Mouse (Mus musculus): ENCODE data around the gene 4930572O03Rik. TPM values are rescaled to one million over a fixed set of nuclear protein-coding genes. Genes with fewer than 3 reads are reported as not detected.
"Not testable (repeated sequence)": the region's sequence is repeated elsewhere in the genome, so short reads cannot be mapped to it uniquely, and the experiment has no call there.

Gene 4930572O03Rik
- polyA plus RNA-seq, 1 experiment, result not detected

- not testable (repeated sequence) for H3K36me3 ChIP-seq (ENCODE audit: control insufficient read depth, insufficient read depth, low read length); DNase-seq (ENCODE audit: low read depth in 1 of 2, low spot score in 2 of 2); H3K4me3 ChIP-seq (ENCODE audit: extremely low read depth, insufficient read depth, insufficient read length); H3K27ac ChIP-seq (ENCODE audit: insufficient read depth, low read length); H3K27me3 ChIP-seq (ENCODE audit: control insufficient read depth, insufficient read depth, low read length); H3K4me1 ChIP-seq (ENCODE audit: control insufficient read depth, insufficient read depth, insufficient read length)
- 83% methylated on average over 4 of the region's 4 CpGs for WGBS
Measured at GRCm38 (mm10) chr5:15677750-15678149, 20.9 kb upstream of the 4930572O03Rik start.

GRCm38 (mm10) chr5:15674429-15675244, 17.8 kb upstream of the 4930572O03Rik start:
- 91% methylated on average over 5 of the region's 8 CpGs for WGBS
- not testable (repeated sequence) for H3K4me3 ChIP-seq (ENCODE audit: extremely low read depth, insufficient read depth, insufficient read length)

DNA sequence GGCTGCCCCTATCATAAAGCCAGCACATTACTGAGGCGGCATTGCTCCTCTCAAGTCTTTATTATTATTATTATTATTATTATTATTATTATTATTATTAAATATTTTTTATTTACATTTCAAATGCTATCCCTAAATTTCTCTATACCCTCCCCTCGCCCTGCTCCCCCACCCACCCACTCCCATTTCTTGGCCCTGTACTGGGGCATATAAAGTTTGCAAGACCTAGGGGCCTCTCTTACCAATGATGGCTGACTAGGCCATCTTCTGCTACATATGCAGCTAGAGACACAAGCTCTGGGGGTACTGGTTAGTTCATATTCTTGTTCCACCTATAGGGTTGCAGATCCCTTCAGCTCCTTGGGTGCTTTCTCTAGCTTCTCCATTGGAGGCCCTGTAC, 17.1 kb upstream of the 4930572O03Rik start:
- not testable (repeated sequence) for H3K27me3 ChIP-seq (ENCODE audit: control insufficient read depth, insufficient read depth, low read length); H3K36me3 ChIP-seq (ENCODE audit: control insufficient read depth, insufficient read depth, low read length); DNase-seq (ENCODE audit: low read depth in 1 of 2, low spot score in 2 of 2); H3K27ac ChIP-seq (ENCODE audit: insufficient read depth, low read length); H3K4me1 ChIP-seq (ENCODE audit: control insufficient read depth, insufficient read depth, insufficient read length); H3K4me3 ChIP-seq (ENCODE audit: extremely low read depth, insufficient read depth, insufficient read length)
- WGBS, result 81% methylated on average over 2 of the region's 2 CpGs

More at GRCm38 (mm10) chr5:15674429-15675244, 17.8 kb upstream of the 4930572O03Rik start:
- H3K27ac ChIP-seq (ENCODE audit: insufficient read depth, low read length); H3K27me3 ChIP-seq (ENCODE audit: control insufficient read depth, insufficient read depth, low read length); H3K36me3 ChIP-seq (ENCODE audit: control insufficient read depth, insufficient read depth, low read length); H3K4me1 ChIP-seq (ENCODE audit: control insufficient read depth, insufficient read depth, insufficient read length); DNase-seq (ENCODE audit: low read depth in 1 of 2, low spot score in 2 of 2): not testable (repeated sequence)

DNA sequence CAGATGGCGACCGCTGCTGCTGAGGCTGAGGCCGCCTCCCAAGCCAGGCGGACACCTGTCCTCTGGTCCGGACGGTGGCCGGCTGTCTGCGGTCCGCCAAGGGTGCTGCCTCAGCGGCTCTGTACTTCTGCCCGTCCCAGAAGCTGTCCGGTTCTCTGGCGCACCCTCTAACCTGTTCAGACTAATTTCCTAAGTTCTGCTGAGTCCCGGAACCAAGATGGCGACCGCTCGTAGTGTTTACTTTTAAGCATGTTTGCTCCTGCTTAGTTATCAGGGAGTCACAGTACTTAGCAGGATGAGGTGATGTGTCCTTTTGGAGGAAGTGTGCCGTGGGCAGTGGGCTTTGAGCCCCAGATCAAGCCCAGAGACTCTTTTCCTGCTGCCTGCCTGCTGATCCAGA, 13.9 kb upstream of the 4930572O03Rik start:
- 86% methylated on average over 15 of the region's 18 CpGs for WGBS
- not testable (repeated sequence) for H3K36me3 ChIP-seq (ENCODE audit: control insufficient read depth, insufficient read depth, low read length); DNase-seq (ENCODE audit: low read depth in 1 of 2, low spot score in 2 of 2); H3K4me3 ChIP-seq (ENCODE audit: extremely low read depth, insufficient read depth, insufficient read length); H3K27me3 ChIP-seq (ENCODE audit: control insufficient read depth, insufficient read depth, low read length); H3K27ac ChIP-seq (ENCODE audit: insufficient read depth, low read length); H3K4me1 ChIP-seq (ENCODE audit: control insufficient read depth, insufficient read depth, insufficient read length)

GRCm38 (mm10) chr5:15663847-15664246, 7.0 kb upstream of the 4930572O03Rik start:
- not testable (repeated sequence) for H3K27ac ChIP-seq (ENCODE audit: insufficient read depth, low read length); H3K4me1 ChIP-seq (ENCODE audit: control insufficient read depth, insufficient read depth, insufficient read length); H3K4me3 ChIP-seq (ENCODE audit: extremely low read depth, insufficient read depth, insufficient read length); H3K36me3 ChIP-seq (ENCODE audit: control insufficient read depth, insufficient read depth, low read length); DNase-seq (ENCODE audit: low read depth in 1 of 2, low spot score in 2 of 2); H3K27me3 ChIP-seq (ENCODE audit: control insufficient read depth, insufficient read depth, low read length)
- WGBS, result 70% methylated on average over 7 of the region's 7 CpGs

GRCm38 (mm10) chr5:15652334-15652733, 4.5 kb downstream of the 4930572O03Rik start:
- not testable (repeated sequence) for H3K4me1 ChIP-seq (ENCODE audit: control insufficient read depth, insufficient read depth, insufficient read length); H3K27ac ChIP-seq (ENCODE audit: insufficient read depth, low read length); H3K27me3 ChIP-seq (ENCODE audit: control insufficient read depth, insufficient read depth, low read length); DNase-seq (ENCODE audit: low read depth in 1 of 2, low spot score in 2 of 2); H3K36me3 ChIP-seq (ENCODE audit: control insufficient read depth, insufficient read depth, low read length); H3K4me3 ChIP-seq (ENCODE audit: extremely low read depth, insufficient read depth, insufficient read length)
- 69% methylated on average over 2 of the region's 2 CpGs for WGBS

GRCm38 (mm10) chr5:15645707-15646106, 11.2 kb downstream of the 4930572O03Rik start:
- H3K4me3 ChIP-seq (ENCODE audit: extremely low read depth, insufficient read depth, insufficient read length); H3K4me1 ChIP-seq (ENCODE audit: control insufficient read depth, insufficient read depth, insufficient read length); H3K27me3 ChIP-seq (ENCODE audit: control insufficient read depth, insufficient read depth, low read length); H3K36me3 ChIP-seq (ENCODE audit: control insufficient read depth, insufficient read depth, low read length); DNase-seq (ENCODE audit: low read depth in 1 of 2, low spot score in 2 of 2); H3K27ac ChIP-seq (ENCODE audit: insufficient read depth, low read length): not testable (repeated sequence)
- WGBS, result 27% methylated on average over 6 of the region's 6 CpGs

GRCm38 (mm10) chr5:15637637-15638036, 19.2 kb downstream of the 4930572O03Rik start:
- DNase-seq (ENCODE audit: low read depth in 1 of 2, low spot score in 2 of 2); H3K27ac ChIP-seq (ENCODE audit: insufficient read depth, low read length); H3K27me3 ChIP-seq (ENCODE audit: control insufficient read depth, insufficient read depth, low read length); H3K36me3 ChIP-seq (ENCODE audit: control insufficient read depth, insufficient read depth, low read length); H3K4me3 ChIP-seq (ENCODE audit: extremely low read depth, insufficient read depth, insufficient read length); H3K4me1 ChIP-seq (ENCODE audit: control insufficient read depth, insufficient read depth, insufficient read length): not testable (repeated sequence)
- 53% methylated on average over 2 of the region's 2 CpGs for WGBS

- not testable (repeated sequence) for DNase-seq (ENCODE audit: low read depth in 1 of 2, low spot score in 2 of 2); H3K4me3 ChIP-seq (ENCODE audit: extremely low read depth, insufficient read depth, insufficient read length); H3K27ac ChIP-seq (ENCODE audit: insufficient read depth, low read length); H3K36me3 ChIP-seq (ENCODE audit: control insufficient read depth, insufficient read depth, low read length); H3K4me1 ChIP-seq (ENCODE audit: control insufficient read depth, insufficient read depth, insufficient read length); H3K27me3 ChIP-seq (ENCODE audit: control insufficient read depth, insufficient read depth, low read length)
- WGBS, result 29% methylated on average over 5 of the region's 5 CpGs
Measured at GRCm38 (mm10) chr5:15630068-15630467, 26.8 kb downstream of the 4930572O03Rik start.

- not testable (repeated sequence) for DNase-seq (ENCODE audit: low read depth in 1 of 2, low spot score in 2 of 2)
Measured at GRCm38 (mm10) chr5:15628136-15628535, 28.7 kb downstream of the 4930572O03Rik start.

DNA sequence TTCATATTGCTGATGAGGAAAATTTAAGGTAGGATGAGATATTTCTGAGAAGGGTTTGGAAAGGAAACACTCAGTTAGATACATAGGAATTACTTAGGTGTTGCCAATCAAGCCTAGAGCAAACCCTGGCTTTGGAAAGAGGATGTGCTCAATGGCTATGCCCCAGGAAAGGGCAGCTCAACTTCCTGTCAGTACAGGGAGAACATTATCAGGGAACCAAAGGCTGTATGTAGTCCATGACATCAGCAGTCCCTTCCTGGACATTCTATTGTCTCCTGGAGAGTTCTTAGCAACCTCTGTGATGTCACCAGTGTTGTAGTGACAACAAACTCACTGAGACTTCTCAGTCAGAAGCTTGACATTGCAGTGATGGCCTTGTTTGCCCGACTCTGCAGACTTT, 38.1 kb downstream of the 4930572O03Rik start, which contains the start of gene Speer4d:
Speer4d (plus strand) TSS at position 301 of the 400 bp plus-strand sequence.
- not testable (repeated sequence) for H3K36me3 ChIP-seq (ENCODE audit: control insufficient read depth, insufficient read depth, low read length); DNase-seq (ENCODE audit: low read depth in 1 of 2, low spot score in 2 of 2); H3K4me3 ChIP-seq (ENCODE audit: extremely low read depth, insufficient read depth, insufficient read length); H3K27ac ChIP-seq (ENCODE audit: insufficient read depth, low read length); H3K4me1 ChIP-seq (ENCODE audit: control insufficient read depth, insufficient read depth, insufficient read length); H3K27me3 ChIP-seq (ENCODE audit: control insufficient read depth, insufficient read depth, low read length)
- WGBS, result 63% methylated on average over 1 of the region's 1 CpGs

More at GRCm38 (mm10) chr5:15628136-15628535, 28.7 kb downstream of the 4930572O03Rik start:
- not testable (repeated sequence) for H3K36me3 ChIP-seq (ENCODE audit: control insufficient read depth, insufficient read depth, low read length); H3K27me3 ChIP-seq (ENCODE audit: control insufficient read depth, insufficient read depth, low read length); H3K27ac ChIP-seq (ENCODE audit: insufficient read depth, low read length); H3K4me1 ChIP-seq (ENCODE audit: control insufficient read depth, insufficient read depth, insufficient read length); H3K4me3 ChIP-seq (ENCODE audit: extremely low read depth, insufficient read depth, insufficient read length)
- 15% methylated on average over 1 of the region's 1 CpGs for WGBS

Data from spleen, adult 2 months (tissue).